Mouse (Mus musculus): ENCODE results near the gene Tmem223. TPM values are rescaled to one million over a fixed set of nuclear protein-coding genes. Genes with fewer than 3 reads are reported as not detected.

Tmem223 gene
- polyA plus RNA-seq, 1 experiment, result 142 TPM

GRCm38 (mm10) chr19:8763276-8763675, 7.5 kb upstream of the Tmem223 start:
- TF ChIP-seq POLR2A (IDR thresholded peaks at IDR 0.05; ENCODE audit: extremely low read depth, insufficient read depth, low read length), result no peak
- TF ChIP-seq CTCF (IDR thresholded peaks at IDR 0.05; ENCODE audit: extremely low read depth, insufficient read depth, low read length), result no peak
- H3K4me3 ChIP-seq (ENCODE audit: insufficient read depth, low read length), result no peak overlapping the region
- H3K4me1 ChIP-seq (ENCODE audit: control insufficient read depth, insufficient read depth, low read length), result no peaks in the 10 kb centered on the region; the same call in 1 of the 2 replicates
- no peak overlapping the region for H3K27ac ChIP-seq (ENCODE audit: insufficient read depth, low read length)

GRCm38 (mm10) chr19:8765562-8765961, 5.2 kb upstream of the Tmem223 start:
- no peak overlapping the region for H3K27ac ChIP-seq (ENCODE audit: insufficient read depth, low read length)
- H3K4me1 ChIP-seq (ENCODE audit: control insufficient read depth, insufficient read depth, low read length), result no peaks in the 10 kb centered on the region
- TF ChIP-seq POLR2A (IDR thresholded peaks at IDR 0.05; ENCODE audit: extremely low read depth, insufficient read depth, low read length), result no peak
- no peak for TF ChIP-seq CTCF (IDR thresholded peaks at IDR 0.05; ENCODE audit: extremely low read depth, insufficient read depth, low read length)
- H3K4me3 ChIP-seq (ENCODE audit: insufficient read depth, low read length), result no peak overlapping the region

DNA sequence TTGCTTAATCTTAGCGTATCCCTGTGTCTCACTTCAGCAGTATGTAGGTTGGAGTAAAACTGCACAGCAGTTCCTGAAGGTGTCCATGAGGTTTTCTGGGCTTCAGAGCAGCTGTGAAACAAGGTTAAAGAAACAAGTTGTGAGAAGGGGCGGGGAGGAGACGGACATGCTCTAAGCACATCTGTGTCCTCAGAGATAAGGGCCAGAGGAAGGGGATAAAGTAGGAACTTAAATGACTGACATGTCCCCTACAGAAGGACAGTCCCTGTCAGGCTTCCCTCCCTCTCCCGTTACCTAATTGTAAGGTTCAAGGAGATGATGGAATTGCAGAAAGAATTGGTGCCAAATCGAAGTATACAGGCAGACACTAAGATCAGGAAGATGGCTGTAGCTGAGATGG, 2.2 kb downstream of the Tmem223 start:
- H3K4me3 ChIP-seq (ENCODE audit: insufficient read depth, low read length), result peak overlapping the region; percentile 84; the same call in 1 of the 2 replicates
- no peak overlapping the region for H3K27ac ChIP-seq (ENCODE audit: insufficient read depth, low read length)
- H3K4me1 ChIP-seq (ENCODE audit: control insufficient read depth, insufficient read depth, low read length), result peaks cover 6% of the 10 kb centered on the region; the same call in 1 of the 2 replicates
- TF ChIP-seq POLR2A (IDR thresholded peaks at IDR 0.05; ENCODE audit: extremely low read depth, insufficient read depth, low read length), result no peak
- no peak for TF ChIP-seq CTCF (IDR thresholded peaks at IDR 0.05; ENCODE audit: extremely low read depth, insufficient read depth, low read length)

DNA sequence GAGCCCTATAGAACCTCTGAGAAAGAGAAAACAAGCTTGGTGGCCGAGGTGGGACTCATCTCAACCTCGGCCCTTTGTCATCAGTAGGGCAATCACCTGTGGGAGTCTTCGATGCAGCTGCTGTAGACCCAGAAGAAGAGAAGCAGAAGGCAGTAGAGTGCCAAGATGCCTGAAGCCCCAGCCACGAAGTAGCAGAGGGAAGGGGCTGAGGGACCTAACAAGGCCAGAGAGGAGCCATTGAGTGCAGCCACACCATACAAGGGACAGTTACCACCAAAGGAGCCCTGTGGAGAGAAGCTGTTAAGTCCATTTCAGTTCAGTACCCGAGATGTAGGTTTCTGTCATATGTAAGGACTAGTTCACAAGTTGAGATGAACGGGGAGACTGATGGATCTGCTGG, 2.6 kb downstream of the Tmem223 start:
- Histone ChIP-seq H3K27ac (ENCODE audit: insufficient read depth, low read length) (no peak overlapping the region), H3K4me1 (ENCODE audit: control insufficient read depth, insufficient read depth, low read length) (peaks cover 6% of the 10 kb centered on the region; the same call in 1 of the 2 replicates)
- no peak for TF ChIP-seq POLR2A (IDR thresholded peaks at IDR 0.05; ENCODE audit: extremely low read depth, insufficient read depth, low read length)
- TF ChIP-seq CTCF (IDR thresholded peaks at IDR 0.05; ENCODE audit: extremely low read depth, insufficient read depth, low read length), result no peak

DNA sequence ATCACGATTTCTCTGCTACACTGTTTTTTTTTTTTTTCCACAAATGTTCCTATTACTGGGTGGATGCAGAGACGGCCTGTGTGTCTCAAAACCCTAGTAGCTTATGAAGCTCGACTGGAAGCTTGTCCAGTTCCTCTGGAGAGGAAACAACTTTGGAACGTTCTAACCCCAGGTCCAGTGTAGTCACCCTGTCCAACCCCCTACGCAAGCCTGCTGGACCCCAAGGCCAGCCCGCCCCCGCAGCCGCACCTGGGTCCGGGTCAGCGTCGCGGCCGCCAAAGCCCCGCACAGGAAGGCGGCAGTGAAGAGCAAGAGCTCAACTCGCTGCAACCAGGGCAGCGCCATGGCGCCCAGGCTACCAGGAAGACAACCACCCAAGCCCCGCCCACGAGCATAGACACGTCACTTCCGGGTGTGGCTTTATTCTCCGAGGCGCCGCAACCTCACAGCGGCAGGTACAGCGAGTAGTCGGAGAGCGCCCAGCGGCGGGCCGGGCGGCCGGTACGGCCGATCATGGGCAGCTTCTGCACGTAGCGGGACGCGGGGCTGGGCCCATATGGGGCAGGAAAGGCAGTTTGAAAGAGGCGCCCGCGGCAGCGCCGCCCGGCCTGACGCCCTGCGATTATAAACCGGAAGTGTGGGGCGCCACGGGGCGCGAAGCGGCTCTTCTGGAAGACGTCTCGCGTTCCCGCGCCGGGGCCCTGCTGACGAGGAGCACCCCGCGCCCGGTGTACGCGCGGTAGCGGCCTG, 3.5 kb downstream of the Tmem223 start, which contains the start of gene Tmem179b:
Gene Tmem179b (minus strand): TSS at position 382 of the 750 bp plus-strand sequence.
- no peak for TF ChIP-seq CTCF (IDR thresholded peaks at IDR 0.05; ENCODE audit: extremely low read depth, insufficient read depth, low read length)
- TF ChIP-seq POLR2A (IDR thresholded peaks at IDR 0.05; ENCODE audit: extremely low read depth, insufficient read depth, low read length), result peak; percentile 95
- Histone ChIP-seq H3K27ac (ENCODE audit: insufficient read depth, low read length) (peak within 1 kb of the TSS; percentile 99), H3K4me3 (ENCODE audit: insufficient read depth, low read length) (peak within 1 kb of the TSS; percentile 84), H3K4me1 (ENCODE audit: control insufficient read depth, insufficient read depth, low read length) (peaks cover 6% of the 10 kb centered on the region; the same call in 1 of the 2 replicates)

More for the DNA sequence above, 2.6 kb downstream of the Tmem223 start:
- H3K4me3 ChIP-seq (ENCODE audit: insufficient read depth, low read length), result peak overlapping the region; percentile 84; the same call in 1 of the 2 replicates

GRCm38 (mm10) chr19:8774951-8775421, 4.2 kb downstream of the Tmem223 start:
- peak overlapping the region; percentile 99 for H3K27ac ChIP-seq (ENCODE audit: insufficient read depth, low read length)
- H3K4me1 ChIP-seq (ENCODE audit: control insufficient read depth, insufficient read depth, low read length), result peaks cover 6% of the 10 kb centered on the region; the same call in 1 of the 2 replicates
- TF ChIP-seq CTCF (IDR thresholded peaks at IDR 0.05; ENCODE audit: extremely low read depth, insufficient read depth, low read length) (no peak), POLR2A (IDR thresholded peaks at IDR 0.05; ENCODE audit: extremely low read depth, insufficient read depth, low read length) (no peak)
- peak overlapping the region; percentile 84 for H3K4me3 ChIP-seq (ENCODE audit: insufficient read depth, low read length)

DNA sequence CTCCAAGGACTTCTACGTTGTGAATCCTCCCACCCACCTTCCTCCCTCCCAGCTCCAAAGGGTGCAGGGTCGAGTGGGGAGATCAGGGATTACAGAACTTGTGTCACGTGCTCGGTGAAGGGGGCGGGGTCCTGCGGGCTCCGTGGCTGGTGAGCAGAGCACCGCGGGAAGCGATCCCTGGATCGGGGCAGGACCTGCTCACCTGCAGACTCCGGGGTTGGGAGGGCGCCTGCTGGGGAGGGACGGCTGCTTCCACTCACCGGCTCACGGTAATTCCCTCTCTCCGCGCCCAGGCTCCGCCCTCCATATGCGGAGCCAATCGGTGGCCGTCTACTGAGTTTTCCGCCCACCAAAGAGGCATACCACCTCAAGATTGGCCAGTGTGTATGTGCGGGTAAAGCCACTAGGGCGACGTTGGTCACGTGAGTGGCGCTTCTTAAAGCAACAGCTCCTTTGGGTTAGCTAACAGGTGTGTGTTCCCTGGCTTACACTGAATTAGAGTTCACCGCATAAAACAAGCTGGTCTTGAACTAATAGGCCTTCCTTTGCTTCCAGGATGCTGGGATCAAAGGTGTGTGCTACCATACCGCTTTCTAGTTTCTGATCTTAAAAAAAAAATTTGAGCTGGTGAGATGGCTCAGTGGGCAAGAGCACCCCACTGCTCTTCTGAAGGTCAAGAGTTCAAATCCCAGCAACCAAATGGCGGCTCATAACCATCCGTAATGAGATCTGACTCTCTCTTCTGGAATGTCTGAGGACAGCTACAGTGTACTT, 15.4 kb downstream of the Tmem223 start, which contains the start of gene Taf6l:
Gene Taf6l (minus strand): TSS at position 410 of the 774 bp plus-strand sequence.
- TF ChIP-seq POLR2A (IDR thresholded peaks at IDR 0.05; ENCODE audit: extremely low read depth, insufficient read depth, low read length) (no peak), CTCF (IDR thresholded peaks at IDR 0.05; ENCODE audit: extremely low read depth, insufficient read depth, low read length) (0 out of 2 replicates have a peak, but pooled peaks have one; percentile 9)
- H3K27ac ChIP-seq (ENCODE audit: insufficient read depth, low read length), result no peak within 1 kb of the TSS
- H3K4me3 ChIP-seq (ENCODE audit: insufficient read depth, low read length), result peak within 1 kb of the TSS; percentile 49
- H3K4me1 ChIP-seq (ENCODE audit: control insufficient read depth, insufficient read depth, low read length), result peaks cover 6% of the 10 kb centered on the region; the same call in 1 of the 2 replicates

GRCm38 (mm10) chr19:8788521-8788920, 17.7 kb downstream of the Tmem223 start:
- Histone ChIP-seq H3K4me3 (ENCODE audit: insufficient read depth, low read length) (no peak overlapping the region), H3K27ac (ENCODE audit: insufficient read depth, low read length) (peak overlapping the region; percentile 32), H3K4me1 (ENCODE audit: control insufficient read depth, insufficient read depth, low read length) (peaks cover 6% of the 10 kb centered on the region; the same call in 1 of the 2 replicates)
- TF ChIP-seq POLR2A (IDR thresholded peaks at IDR 0.05; ENCODE audit: extremely low read depth, insufficient read depth, low read length), result no peak
- TF ChIP-seq CTCF (IDR thresholded peaks at IDR 0.05; ENCODE audit: extremely low read depth, insufficient read depth, low read length), result no peak

DNA sequence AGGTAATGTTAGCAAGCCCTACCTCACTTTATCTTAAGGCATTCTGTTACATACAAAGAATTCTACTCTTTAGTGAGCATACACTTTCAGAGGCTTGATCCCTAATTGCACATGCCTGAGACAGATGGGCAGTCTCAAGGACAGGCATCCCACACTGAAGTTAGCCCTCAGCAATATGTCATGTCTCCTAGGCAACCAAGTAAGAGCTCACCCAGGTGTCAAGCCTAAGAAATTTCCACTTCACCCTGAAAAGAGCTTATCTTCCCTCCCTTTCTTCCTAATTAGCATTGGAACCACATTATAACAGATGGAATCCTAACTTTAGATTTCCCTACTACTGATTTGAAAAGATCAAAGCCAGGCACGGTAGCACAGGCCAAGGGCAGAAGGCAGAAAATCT, 18.4 kb downstream of the Tmem223 start:
- H3K27ac ChIP-seq (ENCODE audit: insufficient read depth, low read length), result peak overlapping the region; percentile 32
- TF ChIP-seq CTCF (IDR thresholded peaks at IDR 0.05; ENCODE audit: extremely low read depth, insufficient read depth, low read length), result no peak
- no peak for TF ChIP-seq POLR2A (IDR thresholded peaks at IDR 0.05; ENCODE audit: extremely low read depth, insufficient read depth, low read length)
- H3K4me1 ChIP-seq (ENCODE audit: control insufficient read depth, insufficient read depth, low read length), result peaks cover 6% of the 10 kb centered on the region; the same call in 1 of the 2 replicates
- no peak overlapping the region for H3K4me3 ChIP-seq (ENCODE audit: insufficient read depth, low read length)

All from cortical plate, adult 2 months (tissue).